Mouse (Mus musculus) spleen, adult 2 months (tissue): Measurements from ENCODE around the gene Flt4.

Experiments
- CTCF ChIP-seq: fragments of 200-500 bp; IDR thresholded peaks from 2 replicates; pipeline ENCODE4 v1.5.1; 2011; ENCODE audit warnings: mild to moderate bottlenecking, inconsistent platforms; ENCODE audit not compliant: insufficient read depth, insufficient read length, insufficient replicate concordance; ENCODE audit errors: extremely low read depth
- POLR2A ChIP-seq: fragments of 200-500 bp; IDR thresholded peaks from 2 replicates; pipeline ENCODE4 v1.6.1; 2011; ENCODE audit warnings: low read depth, low read length, inconsistent platforms

DNA sequence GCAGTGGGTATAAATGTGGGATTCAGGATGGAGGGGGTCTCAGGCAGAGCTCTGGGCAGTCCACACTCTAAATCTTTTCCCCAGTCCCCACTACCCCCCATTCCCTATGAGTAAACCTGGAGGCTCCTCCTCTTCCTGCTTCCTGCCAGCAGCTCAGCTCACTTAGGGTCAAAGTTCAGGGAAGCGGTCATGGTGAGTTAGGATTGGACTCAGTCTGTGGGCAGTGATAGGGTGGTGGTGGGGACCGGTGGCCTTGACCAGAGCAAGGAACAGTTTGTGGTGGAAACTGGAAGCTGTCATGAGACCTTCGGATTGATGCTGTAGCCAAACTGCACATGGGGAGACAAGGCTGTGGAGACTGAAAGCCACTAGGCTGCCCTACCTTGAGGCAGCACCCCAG lies 15.1 kb downstream of the Flt4 start:
- TF ChIP-seq CTCF = no peak
- no peak for TF ChIP-seq POLR2A
